Mouse (Mus musculus): ENCODE data around the gene Rreb1.

DNA sequence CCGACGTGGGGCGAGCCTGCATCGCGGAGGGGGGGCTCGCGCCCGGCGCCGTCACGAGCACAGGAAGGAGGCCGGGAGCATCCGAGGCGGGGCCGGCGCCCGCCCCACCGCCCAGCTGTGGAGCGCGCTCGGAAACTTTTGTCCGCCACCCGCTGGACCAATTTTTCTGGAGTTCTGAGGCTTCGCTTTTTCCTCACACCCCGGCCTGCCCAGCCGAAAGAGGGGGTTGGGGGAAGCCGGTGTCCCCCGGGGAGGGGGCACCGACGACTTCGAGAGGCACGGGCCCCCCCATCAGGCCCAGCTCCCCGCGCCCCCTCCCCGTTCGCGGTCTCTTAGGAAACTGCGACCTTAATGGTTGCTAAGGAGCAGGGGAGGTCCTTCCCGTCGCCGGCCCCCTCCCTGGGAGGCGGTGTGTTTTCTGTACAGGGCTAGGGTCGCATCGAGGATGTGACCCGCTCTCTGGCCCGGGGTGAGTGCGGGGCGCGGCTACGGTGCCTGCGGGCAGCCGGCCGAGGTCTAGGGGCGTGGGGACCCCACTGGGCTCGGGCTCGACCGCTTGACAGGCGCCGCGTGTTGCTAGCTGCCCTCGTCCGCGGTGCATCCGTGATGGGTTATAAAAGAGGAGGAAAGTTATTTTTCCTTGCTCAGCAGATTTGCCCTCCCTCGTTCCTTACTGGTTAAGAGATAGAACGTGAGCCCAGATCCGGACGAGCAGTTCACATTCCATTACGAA, 49.2 kb downstream of the Rreb1 start:
- TF ChIP-seq HCFC1 (IDR thresholded peaks at IDR 0.05; ENCODE audit: low read depth, low read length) (no peak), CHD1 (IDR thresholded peaks at IDR 0.05; ENCODE audit: low read depth, low read length) (no peak), CTCF (IDR thresholded peaks at IDR 0.05 in 2 of 3, conservative IDR thresholded peaks at IDR 0.05 in 1 of 3; ENCODE audit: control insufficient read depth in 1 of 3, insufficient read depth in 1 of 3, low read depth in 2 of 3, low read length in 3 of 3, poor library complexity in 1 of 3, severe bottlenecking in 1 of 3) (no peak), MXI1 (IDR thresholded peaks at IDR 0.05; ENCODE audit: low read depth, low read length) (peak; percentile 25; the same call in 1 of the 2 replicates), POLR2A (IDR thresholded peaks at IDR 0.05; ENCODE audit: control insufficient read depth in 1 of 2, insufficient read depth in 1 of 2, low read depth in 1 of 2, low read length in 2 of 2, poor library complexity in 1 of 2) (peak in 1 of 2 experiments; percentile 6; a peak in 1 of 4 replicates), RAD21 (IDR thresholded peaks at IDR 0.05; ENCODE audit: low read depth, low read length) (no peak), GATA1 (IDR thresholded peaks at IDR 0.05; ENCODE audit: low read depth, low read length) (no peak), E2F4 (IDR thresholded peaks at IDR 0.05; ENCODE audit: borderline replicate concordance, low read depth, low read length) (no peak), RCOR1 (IDR thresholded peaks at IDR 0.05; ENCODE audit: low read depth, low read length) (no peak)
